Mouse (Mus musculus): Measurements from ENCODE around the gene Cpm.

Gene Cpm

DNA sequence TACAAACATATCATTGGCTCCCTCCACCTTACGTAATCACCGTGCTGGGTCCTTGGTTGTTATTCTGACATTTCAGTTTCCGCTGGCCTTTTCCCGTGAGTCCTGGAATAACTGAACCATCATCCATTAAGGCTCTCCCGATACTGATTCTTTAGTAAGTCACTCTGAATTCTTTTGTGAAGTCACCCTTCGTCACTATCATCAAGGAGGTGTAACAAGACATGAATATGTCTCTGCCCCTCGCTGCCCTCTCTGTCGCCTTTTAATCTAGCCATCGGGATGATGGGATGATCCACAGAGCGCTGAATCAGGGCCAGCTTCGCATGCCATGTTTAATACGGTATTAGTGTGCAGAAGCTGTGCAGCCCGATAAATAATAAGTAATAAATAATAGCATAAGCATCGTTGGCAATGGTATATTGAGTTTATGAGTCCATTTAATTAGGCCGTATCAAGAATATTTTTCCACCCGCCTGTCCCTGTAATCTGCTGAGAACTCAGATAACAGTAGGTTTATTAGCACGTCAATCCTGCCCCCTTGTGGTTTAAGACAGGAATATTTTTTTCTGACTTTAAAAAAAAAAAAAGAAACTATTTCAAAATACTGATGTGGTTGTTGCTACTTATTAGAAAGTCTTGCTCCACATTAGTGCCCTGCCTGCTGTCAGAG lies 47.5 kb downstream of the Cpm start:
- no peak for DNase-seq (ENCODE audit: low spot score)

- DNase-seq (ENCODE audit: low spot score), result no peak
Observed at GRCm38 (mm10) chr10:117677494-117678236, 48.4 kb downstream of the Cpm start.

DNA sequence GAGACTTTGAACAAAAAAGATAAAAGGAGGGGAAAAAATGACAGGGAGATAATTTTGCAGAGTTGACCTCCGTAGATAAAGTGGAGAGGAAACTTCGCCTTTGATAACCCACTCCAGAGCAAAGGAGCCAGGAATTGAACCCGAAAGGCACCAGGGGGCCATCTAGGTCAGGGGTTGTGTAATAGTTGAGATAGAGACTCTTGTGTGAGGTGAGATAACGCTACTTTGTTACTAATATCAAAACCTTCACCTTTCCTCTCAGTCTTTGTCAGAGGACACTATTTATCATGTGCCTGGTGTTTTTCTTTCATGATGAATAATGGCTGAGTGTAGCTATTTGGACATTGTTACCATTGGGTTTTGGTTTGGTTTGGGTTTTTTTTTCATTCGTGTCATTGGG lies 49.1 kb downstream of the Cpm start:
- no peak for DNase-seq (ENCODE audit: low spot score)

DNA sequence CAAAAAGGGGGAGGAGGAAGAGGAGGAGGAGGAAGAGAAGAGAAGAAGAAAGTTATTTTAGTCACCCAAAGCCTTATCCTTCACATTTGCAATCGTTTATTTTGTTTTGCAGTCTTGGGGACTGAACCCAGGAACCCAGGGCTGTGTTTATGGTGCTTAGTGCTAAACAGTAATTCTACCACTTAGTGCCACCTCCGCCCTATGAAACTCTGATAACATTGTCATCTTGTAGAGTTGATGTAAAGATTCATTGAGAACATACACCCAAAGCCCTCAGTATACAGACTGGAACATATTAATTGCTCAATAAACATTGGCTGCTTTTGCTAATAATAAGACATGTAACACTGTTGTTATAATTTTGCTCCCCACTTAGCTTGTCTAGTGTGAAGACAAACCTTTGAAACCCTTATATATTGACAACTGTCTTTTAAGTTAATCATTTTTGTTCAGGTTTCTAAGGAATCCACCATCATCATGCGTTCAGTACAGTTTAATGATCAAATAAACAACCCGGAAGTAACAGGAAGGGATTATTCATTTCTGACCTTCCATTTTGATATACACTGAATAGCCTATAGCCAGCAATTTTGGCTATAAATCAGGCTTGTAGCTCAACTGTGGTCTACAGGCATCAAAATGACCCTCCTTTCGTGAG lies 49.9 kb downstream of the Cpm start:
- no peak for DNase-seq (ENCODE audit: low spot score)

DNA sequence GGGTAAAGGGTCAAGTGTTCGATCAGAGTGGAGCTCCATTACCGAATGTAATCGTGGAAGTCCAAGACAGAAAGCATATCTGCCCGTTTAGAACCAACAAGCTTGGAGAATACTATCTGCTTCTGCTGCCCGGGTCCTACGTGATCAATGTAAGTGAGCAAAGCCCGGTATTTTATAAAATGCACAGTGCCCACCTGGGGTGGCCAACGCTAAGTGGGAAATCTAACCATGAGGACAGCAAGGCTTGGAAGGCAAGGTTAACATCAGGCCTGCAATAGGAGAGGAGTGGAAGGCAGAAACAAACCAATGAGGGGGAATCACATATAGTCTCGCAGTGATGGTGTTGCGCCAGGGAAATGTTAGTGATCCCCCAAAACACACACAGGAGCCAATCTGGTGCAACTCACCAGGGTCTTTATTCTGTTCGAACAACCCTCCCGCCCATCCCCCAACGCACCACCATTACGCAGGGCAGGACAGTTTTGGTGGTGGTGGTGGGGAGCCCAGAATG lies 50.7 kb downstream of the Cpm start:
- no peak for DNase-seq (ENCODE audit: low spot score)

DNA sequence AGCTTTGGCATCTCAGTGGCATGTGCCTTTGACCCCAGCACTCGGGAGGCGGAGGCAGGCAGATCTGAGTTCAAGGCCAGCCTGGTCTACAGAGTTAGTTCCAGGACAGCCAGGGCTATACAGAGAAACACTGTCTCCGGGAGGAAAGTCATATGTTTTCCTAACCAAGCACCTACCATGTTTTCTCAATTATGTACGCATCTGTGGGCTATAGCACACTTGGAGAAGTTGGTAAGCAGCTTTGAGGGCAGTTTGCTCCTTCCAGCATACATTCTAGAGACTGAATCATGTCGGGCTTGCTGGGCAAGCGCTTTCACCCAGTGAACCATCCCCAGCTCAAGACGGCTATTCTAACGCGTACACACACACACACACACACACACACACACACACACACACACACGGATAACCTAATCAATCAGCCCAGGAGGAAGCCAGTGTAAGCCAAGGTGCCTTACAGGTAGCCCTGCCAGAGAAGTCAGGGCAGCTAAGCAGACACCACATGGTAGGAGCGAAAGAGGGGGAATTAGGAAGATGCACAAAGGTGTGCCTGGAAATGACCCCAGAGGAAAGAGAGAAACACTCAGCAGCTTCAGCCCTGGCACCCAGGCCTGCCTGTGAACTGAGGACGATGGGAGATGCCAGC lies 51.7 kb downstream of the Cpm start:
- no peak for DNase-seq (ENCODE audit: low spot score)

DNA sequence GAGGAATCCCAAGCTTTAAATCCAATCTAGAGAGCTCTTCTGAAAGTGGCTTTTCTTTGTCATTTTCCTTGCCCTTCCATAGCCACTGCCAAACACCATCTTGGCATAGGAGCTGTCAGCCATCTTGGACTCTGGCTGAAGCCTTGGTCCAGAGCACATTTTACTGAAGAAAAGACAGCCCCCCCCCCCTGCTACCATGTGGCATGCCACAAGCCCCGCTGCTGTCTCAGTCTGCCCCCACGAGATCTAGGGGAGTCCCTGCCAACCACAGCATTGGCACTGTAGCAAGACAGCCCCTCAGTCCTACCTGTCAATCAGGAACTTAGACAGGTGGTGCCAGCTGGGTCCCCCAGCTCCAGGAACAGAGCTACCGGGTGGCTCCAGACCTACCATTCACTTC lies 52.2 kb downstream of the Cpm start:
- no peak for DNase-seq (ENCODE audit: low spot score)

DNA sequence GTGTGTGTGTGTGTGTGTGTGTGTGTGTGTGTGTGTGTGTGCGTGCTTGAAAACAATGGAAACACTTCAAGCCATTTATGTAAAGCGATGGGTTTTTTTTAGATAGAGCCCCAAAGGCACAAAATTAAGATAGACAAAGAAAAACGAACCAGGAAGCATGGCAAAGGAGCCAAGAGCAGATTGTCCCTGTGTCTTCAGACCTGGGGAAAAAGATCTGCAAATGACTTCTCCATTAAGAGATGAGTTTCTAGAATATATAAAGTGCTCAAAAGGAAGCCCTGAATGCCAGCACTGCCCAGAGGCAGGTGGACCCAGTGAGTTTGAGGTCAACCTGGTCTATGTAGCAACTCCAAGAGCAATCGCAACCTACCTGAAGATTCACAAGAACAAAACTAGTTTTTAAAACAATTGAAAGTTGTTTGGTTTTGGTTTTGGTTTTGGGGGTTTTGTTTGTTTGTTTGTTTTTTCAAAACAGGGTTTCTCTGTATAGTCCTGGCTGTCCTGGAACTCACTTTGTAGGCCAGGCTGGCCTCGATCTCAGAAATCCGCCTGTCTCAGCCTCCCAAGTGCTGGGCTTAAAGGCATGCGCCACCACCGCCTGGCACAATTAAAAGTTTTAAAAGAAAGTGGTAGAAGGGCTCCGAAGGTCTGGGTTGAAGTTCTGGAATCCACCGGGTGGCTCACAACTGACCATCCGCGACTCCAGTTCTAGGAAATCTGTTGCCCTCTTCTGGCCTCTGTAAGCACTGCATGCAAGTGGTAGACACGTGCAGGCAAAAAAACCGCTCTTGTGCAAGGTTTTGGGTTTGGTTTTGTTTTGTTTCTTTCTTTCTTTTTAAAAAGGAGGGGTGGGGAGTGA lies 52.9 kb downstream of the Cpm start:
- DNase-seq (ENCODE audit: low spot score), result no peak

- DNase-seq (ENCODE audit: low spot score), result no peak
Observed at GRCm38 (mm10) chr10:117682858-117683733, 53.8 kb downstream of the Cpm start.

DNA sequence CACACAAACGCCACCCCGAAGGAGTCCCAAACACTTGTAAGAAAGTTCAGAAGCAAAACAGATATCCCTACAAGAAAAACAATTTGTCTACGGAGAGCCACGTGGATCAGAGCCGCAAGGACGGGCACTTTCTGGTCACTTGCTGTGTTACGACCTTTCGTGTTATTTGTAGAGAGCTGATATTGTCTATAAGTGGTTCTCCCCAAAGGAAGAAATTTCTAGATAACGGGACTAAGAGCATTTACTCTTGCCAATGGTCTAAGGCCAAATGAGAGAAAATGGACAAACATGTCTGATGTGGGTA lies 54.4 kb downstream of the Cpm start:
- no peak for DNase-seq (ENCODE audit: low spot score)

DNA sequence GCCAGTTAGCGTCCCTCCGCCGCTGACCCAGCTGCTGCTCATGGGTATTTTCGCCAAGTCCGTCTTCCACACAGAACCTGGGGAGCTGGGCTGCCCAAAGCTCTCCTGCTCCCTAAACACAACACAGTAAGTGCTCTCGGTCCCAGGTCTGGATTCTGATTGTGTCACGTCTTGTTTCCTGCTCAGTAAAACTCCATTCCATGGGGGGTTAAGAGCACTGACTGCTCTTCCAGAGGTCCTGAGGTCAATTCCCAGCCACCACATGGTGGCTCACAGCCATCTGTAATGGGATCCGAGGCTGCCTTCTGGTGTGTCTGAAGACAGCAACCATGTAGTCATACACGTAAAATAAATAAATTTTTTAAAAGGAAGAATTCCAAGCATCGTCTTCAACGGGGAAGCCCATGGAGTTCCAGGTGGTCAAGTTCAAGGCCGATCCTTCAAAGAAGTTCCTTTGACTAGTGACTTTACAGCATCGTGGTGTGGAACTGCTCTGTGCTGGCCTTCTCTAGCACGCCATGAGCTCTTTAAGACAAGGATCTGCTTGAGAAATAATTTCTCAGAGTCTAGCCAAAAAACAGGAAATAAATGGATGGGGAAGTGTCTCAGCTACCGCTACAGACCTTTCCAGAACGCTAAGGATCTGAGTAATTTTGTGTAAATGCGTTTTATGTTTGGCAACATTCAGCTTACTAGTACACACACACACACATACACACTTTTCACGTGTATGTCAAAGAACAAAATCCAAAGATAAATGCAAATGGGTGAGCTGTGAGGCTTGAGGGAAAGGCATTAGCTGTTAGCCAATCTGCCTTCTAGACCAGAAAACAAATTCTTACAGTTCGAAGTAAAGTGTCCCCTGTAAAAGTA lies 55.2 kb downstream of the Cpm start:
- no peak for DNase-seq (ENCODE audit: low spot score)

- DNase-seq (ENCODE audit: low spot score), result no peak
Observed at GRCm38 (mm10) chr10:117685171-117685848, 56.0 kb downstream of the Cpm start.

- no peak for DNase-seq (ENCODE audit: low spot score)
Observed at GRCm38 (mm10) chr10:117685849-117686591, 56.7 kb downstream of the Cpm start.

DNA sequence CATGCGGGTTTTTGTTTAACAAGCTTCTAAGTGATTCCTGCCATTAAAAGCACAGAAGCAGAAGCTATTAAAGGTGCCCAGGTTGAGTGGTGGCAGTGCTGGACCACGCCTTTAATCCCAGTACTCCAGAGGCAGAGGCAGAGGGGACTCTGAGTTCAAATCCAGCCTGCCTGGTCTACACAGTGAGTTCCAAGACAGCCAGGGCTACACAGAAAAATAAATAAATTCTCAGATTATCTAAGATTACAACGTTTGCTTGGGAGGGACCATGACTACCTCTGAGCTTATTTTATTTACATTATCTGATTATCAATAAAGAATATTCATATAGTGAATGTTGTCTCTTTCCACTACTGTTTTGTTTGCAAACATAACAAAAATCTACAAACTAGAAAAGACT lies 57.7 kb downstream of the Cpm start:
- DNase-seq (ENCODE audit: low spot score), result no peak

- no peak for DNase-seq (ENCODE audit: low spot score)
Observed at GRCm38 (mm10) chr10:117687577-117687976, 58.3 kb downstream of the Cpm start.

- DNase-seq (ENCODE audit: low spot score), result no peak
Observed at GRCm38 (mm10) chr10:117688204-117689151, 59.2 kb downstream of the Cpm start.
